Comparison of ENCODE assay signal across 8 mouse cellular contexts in genomic region chr6:6216120-6216506, GRCm38 (mm10). TPM values are rescaled to one million over a fixed set of nuclear protein-coding genes. Genes with fewer than 3 reads are reported as not detected.
A peak's percentile ranks its signal among the peaks of the same experiment; 100 is the strongest.
DNase-seq lines count a peak whose midpoint lies in the region; ATAC-seq and TF ChIP-seq lines count a peak whose summit lies in the region.

No protein-coding gene starts in this region.

- no peak for TF ChIP-seq CTCF in E14TG2a.4 (conservative IDR thresholded peaks at IDR 0.05; ENCODE audit: low read length)

- H3K36me3 ChIP-seq in heart, embryonic 12.5 days, result no peaks in the 10 kb centered on the region
- peaks cover 16% of the 10 kb centered on the region for H3K36me3 ChIP-seq in E14TG2a.4 (ENCODE audit: insufficient read depth, low read length)
- no peaks in the 10 kb centered on the region for H3K36me3 ChIP-seq in forebrain, embryonic 15.5 days
- no peaks in the 10 kb centered on the region for H3K36me3 ChIP-seq in liver, embryonic 15.5 days (replicated peaks)

- H3K9ac ChIP-seq in heart, embryonic 12.5 days, result peak overlapping the region; percentile 91
- H3K9ac ChIP-seq in forebrain, embryonic 15.5 days (replicated peaks), result peak overlapping the region; percentile 62; the same call in 1 of the 2 replicates
- peak overlapping the region; percentile 64 for H3K9ac ChIP-seq in liver, embryonic 15.5 days

- no peak for ATAC-seq in heart, embryonic 12.5 days (ENCODE audit: insufficient number of reproducible peaks, low FRiP score)
- peak; percentile 14; the same call in 1 of the 2 replicates for ATAC-seq in forebrain, embryonic 15.5 days (replicated peaks)
- ATAC-seq in liver, embryonic 15.5 days (ENCODE audit: insufficient read depth), result no peak

- no peaks in the 10 kb centered on the region for H3K9me3 ChIP-seq in heart, embryonic 12.5 days (replicated peaks)
- no peaks in the 10 kb centered on the region for H3K9me3 ChIP-seq in E14TG2a.4 (ENCODE audit: low read length)
- H3K9me3 ChIP-seq in forebrain, embryonic 15.5 days, result no peaks in the 10 kb centered on the region
- no peaks in the 10 kb centered on the region for H3K9me3 ChIP-seq in liver, embryonic 15.5 days (replicated peaks)

- intact Hi-C loops in heart, postnatal 36 days (cut with DNase I), result loop anchor here (5.0 kb wide), 1 partner anchor 361 kb away; the partner anchor contains the start of gene Sem1

- peak overlapping the region; percentile 84 for H3K4me2 ChIP-seq in heart, embryonic 12.5 days
- H3K4me2 ChIP-seq in forebrain, embryonic 15.5 days (replicated peaks), result peak overlapping the region; percentile 97
- peak overlapping the region; percentile 88 for H3K4me2 ChIP-seq in liver, embryonic 15.5 days

- peak overlapping the region; percentile 84; the same call in 1 of the 2 replicates for H3K27ac ChIP-seq in heart, embryonic 12.5 days (ENCODE audit: poor library complexity, severe bottlenecking)
- H3K27ac ChIP-seq in forebrain, embryonic 15.5 days (replicated peaks), result no peak overlapping the region
- peak overlapping the region; percentile 73 for H3K27ac ChIP-seq in liver, embryonic 15.5 days (replicated peaks)

- WGBS in heart, embryonic 12.5 days, result 36% methylated on average over 5 of the region's 5 CpGs
- WGBS in forebrain, embryonic 15.5 days, result 34% methylated on average over 5 of the region's 5 CpGs
- 27% methylated on average over 5 of the region's 5 CpGs for WGBS in liver, embryonic 15.5 days (ENCODE audit: insufficient replicate concordance)

- DNase-seq in heart, postnatal 36 days, result no peak
- no peak for DNase-seq in embryo, embryonic 11 days
- no peak for DNase-seq in thymus, postnatal 25 days
- DNase-seq in natural killer cell, adult 2 months (ENCODE audit: low spot score in 2 of 2), result no peak

- peaks cover 39% of the 10 kb centered on the region for H3K4me1 ChIP-seq in heart, embryonic 12.5 days (replicated peaks)
- peaks cover 55% of the 10 kb centered on the region for H3K4me1 ChIP-seq in E14TG2a.4 (replicated peaks; ENCODE audit: low read depth, low read length)
- peaks cover 16% of the 10 kb centered on the region for H3K4me1 ChIP-seq in forebrain, embryonic 15.5 days
- peaks cover 18% of the 10 kb centered on the region for H3K4me1 ChIP-seq in liver, embryonic 15.5 days (replicated peaks)

- peak overlapping the region; percentile 87 for H3K4me3 ChIP-seq in heart, embryonic 12.5 days
- peak overlapping the region; percentile 91 for H3K4me3 ChIP-seq in E14TG2a.4 (replicated peaks; ENCODE audit: low read length)
- H3K4me3 ChIP-seq in forebrain, embryonic 15.5 days, result peak overlapping the region; percentile 51
- peak overlapping the region; percentile 71 for H3K4me3 ChIP-seq in liver, embryonic 15.5 days (replicated peaks)

- peaks cover 4% of the 10 kb centered on the region; the same call in 1 of the 2 replicates for H3K27me3 ChIP-seq in heart, embryonic 12.5 days (replicated peaks)
- H3K27me3 ChIP-seq in E14TG2a.4 (ENCODE audit: insufficient read depth, low read length), result no peaks in the 10 kb centered on the region
- no peaks in the 10 kb centered on the region for H3K27me3 ChIP-seq in forebrain, embryonic 15.5 days
- H3K27me3 ChIP-seq in liver, embryonic 15.5 days, result no peaks in the 10 kb centered on the region

RNA-seq across cellular contexts. Expression of gene Slc25a13, which starts 0.9 kb away (rescaled TPM):
- polyA plus RNA-seq in heart, embryonic 12.5 days (2016; fragmentation: Nextera tagmentation; extraction: Ambion mirVana), result 80.5 and 83.6 TPM in 2 replicates
- total RNA-seq in heart, postnatal 36 days (2021), result 100 to 1,000 TPM; 146 to 153 TPM
- polyA plus RNA-seq in forebrain, embryonic 15.5 days (2015; fragmentation: Nextera tagmentation; extraction: Ambion mirVana), result 9.9 and 11.6 TPM in 2 replicates
- polyA plus RNA-seq in liver, embryonic 15.5 days (2015; fragmentation: Nextera tagmentation; extraction: Ambion mirVana), result 35.0 and 41.1 TPM in 2 replicates
